Mouse (Mus musculus): ENCODE measurements around the gene Ankrd66. TPM values are rescaled to one million over a fixed set of nuclear protein-coding genes. Genes with fewer than 3 reads are reported as not detected.
"Not testable (repeated sequence)": the region's sequence is repeated elsewhere in the genome, so short reads cannot be mapped to it uniquely, and the experiment has no call there.

The Ankrd66 gene
- total RNA-seq, 2 experiments from 2014 or later = not detected

- DNase-seq (ENCODE audit: low spot score) = no peak
These were observed 4.7 kb downstream of the Ankrd66 start for GRCm38 (mm10) chr17:43538767-43539166.

- DNase-seq (ENCODE audit: low spot score) = not testable (repeated sequence)
These were observed 6.6 kb downstream of the Ankrd66 start for GRCm38 (mm10) chr17:43536841-43537240.

- peak; percentile 22 for DNase-seq (ENCODE audit: low spot score)
These were observed 8.8 kb downstream of the Ankrd66 start for GRCm38 (mm10) chr17:43534362-43535222.

- DNase-seq (ENCODE audit: low spot score) = no peak
These were observed 12.2 kb downstream of the Ankrd66 start for GRCm38 (mm10) chr17:43531192-43531591.

- DNase-seq (ENCODE audit: low spot score) = no peak
These were observed 12.9 kb downstream of the Ankrd66 start for GRCm38 (mm10) chr17:43530507-43530906.

GRCm38 (mm10) chr17:43520166-43520565 lies 23.3 kb downstream of the Ankrd66 start:
- DNase-seq (ENCODE audit: low spot score) = no peak

GRCm38 (mm10) chr17:43518644-43519409 lies 24.6 kb downstream of the Ankrd66 start:
- DNase-seq (ENCODE audit: low spot score) = peak; percentile 53

GRCm38 (mm10) chr17:43510782-43511181 lies 32.7 kb downstream of the Ankrd66 start:
- no peak for DNase-seq (ENCODE audit: low spot score)

- no peak for DNase-seq (ENCODE audit: low spot score)
These were observed 38.9 kb downstream of the Ankrd66 start for GRCm38 (mm10) chr17:43504594-43504934.

- DNase-seq (ENCODE audit: low spot score) = no peak
These were observed 39.4 kb downstream of the Ankrd66 start for GRCm38 (mm10) chr17:43503861-43504593.

- DNase-seq (ENCODE audit: low spot score) = no peak
These were observed 40.8 kb downstream of the Ankrd66 start, which contains the start of gene Mep1a for GRCm38 (mm10) chr17:43502592-43502991. Gene Mep1a, minus strand, starts transcription at chr17:43502812.

GRCm38 (mm10) chr17:43501631-43502030 lies 41.8 kb downstream of the Ankrd66 start:
- DNase-seq (ENCODE audit: low spot score) = no peak

GRCm38 (mm10) chr17:43501223-43501622 lies 42.2 kb downstream of the Ankrd66 start:
- no peak for DNase-seq (ENCODE audit: low spot score)

- DNase-seq (ENCODE audit: low spot score) = no peak
These were observed 42.9 kb downstream of the Ankrd66 start for GRCm38 (mm10) chr17:43500513-43500912.

GRCm38 (mm10) chr17:43497521-43497920 lies 45.9 kb downstream of the Ankrd66 start:
- no peak for DNase-seq (ENCODE audit: low spot score)

- DNase-seq (ENCODE audit: low spot score) = no peak
These were observed 47.9 kb downstream of the Ankrd66 start for GRCm38 (mm10) chr17:43495502-43495901.

- DNase-seq (ENCODE audit: low spot score) = not testable (repeated sequence)
These were observed 53.1 kb downstream of the Ankrd66 start for GRCm38 (mm10) chr17:43490371-43490770.

GRCm38 (mm10) chr17:43488439-43489151 lies 54.8 kb downstream of the Ankrd66 start:
- no peak for DNase-seq (ENCODE audit: low spot score)

- DNase-seq (ENCODE audit: low spot score) = no peak
These were observed 57.5 kb downstream of the Ankrd66 start for GRCm38 (mm10) chr17:43485982-43486381.

Measured in gastrocnemius, adult 18-20 months (tissue).